Mouse (Mus musculus) urinary bladder, adult 2 months (tissue): ENCODE data around the gene Mt2. TPM values are rescaled to one million over a fixed set of nuclear protein-coding genes. Genes with fewer than 3 reads are reported as not detected.
A peak's percentile ranks its signal among the peaks of the same experiment; 100 is the strongest.

ENCODE experiments used
- DNase-seq: peaks from one replicate; pipeline ENCODE4 v3.0.0; 2022; ENCODE audit warnings: low spot score
- polyA plus RNA-seq: library from polyadenylated mRNA; depleted of rRNA; stranded (reverse); fragments of >200 nt; gene quantifications from 2 replicates; pipeline ENCODE4 v1.2.3, GENCODE M21; 2012; rRNA removed

The Mt2 gene
- polyA plus RNA-seq, 1 experiment: 101 TPM

DNA sequence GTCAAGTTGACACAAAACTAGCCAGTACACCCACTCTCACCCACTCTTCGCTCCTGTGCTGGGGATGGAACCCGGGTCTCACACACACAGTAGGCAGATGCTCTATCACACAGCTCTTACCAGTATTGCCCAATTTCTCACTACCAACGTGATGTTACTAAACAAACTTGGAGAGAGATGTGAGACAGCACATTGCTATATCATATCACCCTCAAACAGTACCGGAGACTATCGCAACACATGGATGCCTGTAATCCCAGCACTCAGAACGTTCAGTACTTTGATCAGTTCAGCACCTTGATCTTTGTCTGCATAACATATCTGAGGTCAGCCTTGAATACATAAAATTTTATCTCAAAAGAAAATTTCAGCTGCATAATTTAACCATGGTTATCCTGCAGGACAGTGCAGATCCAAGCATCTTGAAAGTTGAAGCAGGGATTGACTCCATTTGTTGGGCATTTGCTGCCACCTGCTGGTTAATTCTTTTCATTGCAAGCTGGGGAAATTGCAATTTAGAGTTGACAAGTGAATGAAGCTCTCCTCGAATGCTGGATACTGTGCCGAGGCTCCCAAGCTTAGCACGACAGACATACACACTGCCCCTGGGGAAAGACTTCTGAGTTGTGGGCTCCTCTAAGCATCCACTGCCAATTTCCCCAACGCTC lies 26.9 kb downstream of the Mt2 start:
- DNase-seq: no peak

DNA sequence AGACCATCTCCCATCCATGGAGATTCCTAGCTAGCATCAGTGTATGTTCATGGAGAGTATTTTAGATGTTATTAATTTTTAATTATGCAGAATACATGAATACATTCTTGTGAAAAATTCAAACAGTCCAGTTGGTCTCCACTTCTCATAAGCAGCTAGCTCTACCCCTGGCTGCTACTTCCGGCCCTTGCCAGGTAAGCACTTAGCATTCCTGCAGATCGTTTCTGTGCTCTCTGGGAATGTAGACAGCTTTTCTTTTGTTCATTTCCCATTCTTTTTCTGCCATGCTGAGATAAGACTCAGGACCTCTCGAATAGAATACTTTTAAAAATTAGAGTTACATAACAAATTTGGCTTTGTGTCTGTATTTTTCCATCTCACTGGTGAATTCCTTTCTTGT lies 31.6 kb downstream of the Mt2 start:
- DNase-seq: no peak

DNA sequence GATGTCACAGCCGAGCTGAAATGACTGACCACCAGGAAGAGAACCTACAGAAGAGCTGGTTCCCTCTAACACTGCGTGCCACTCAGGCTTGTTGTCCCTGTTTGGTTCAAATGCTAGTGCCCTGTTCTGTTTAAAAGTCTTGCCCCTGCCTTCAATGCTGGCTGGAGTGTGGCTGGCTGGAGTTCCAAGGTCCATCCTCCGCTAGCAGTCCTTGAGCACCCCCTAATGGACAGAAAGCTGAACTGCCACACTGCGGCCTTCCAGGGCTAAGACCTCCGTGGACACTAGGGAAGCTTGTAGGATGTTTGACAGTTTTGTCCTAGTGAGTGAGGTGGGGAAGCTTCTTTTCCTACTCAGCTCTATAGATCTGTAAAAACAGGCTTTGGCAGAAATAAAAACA lies 33.3 kb downstream of the Mt2 start:
- no peak for DNase-seq

DNA sequence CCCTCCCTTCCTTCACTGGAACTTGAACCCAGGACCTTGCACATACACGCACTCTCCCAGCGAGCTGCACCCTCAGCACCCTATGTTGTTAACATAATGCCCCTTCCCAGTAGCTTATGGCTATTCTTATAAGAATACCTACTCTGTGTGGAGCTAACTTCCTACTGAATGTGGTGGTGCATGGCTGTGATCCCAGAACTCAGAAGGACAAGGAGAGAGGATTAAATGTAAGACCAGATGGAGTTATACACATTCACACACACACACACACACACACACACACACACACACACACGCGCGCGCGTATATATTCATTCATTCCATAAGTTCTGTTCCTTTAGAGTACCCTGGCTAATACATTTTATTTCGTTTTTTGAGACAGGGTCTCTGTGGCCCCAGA lies 33.8 kb downstream of the Mt2 start:
- no peak for DNase-seq

DNA sequence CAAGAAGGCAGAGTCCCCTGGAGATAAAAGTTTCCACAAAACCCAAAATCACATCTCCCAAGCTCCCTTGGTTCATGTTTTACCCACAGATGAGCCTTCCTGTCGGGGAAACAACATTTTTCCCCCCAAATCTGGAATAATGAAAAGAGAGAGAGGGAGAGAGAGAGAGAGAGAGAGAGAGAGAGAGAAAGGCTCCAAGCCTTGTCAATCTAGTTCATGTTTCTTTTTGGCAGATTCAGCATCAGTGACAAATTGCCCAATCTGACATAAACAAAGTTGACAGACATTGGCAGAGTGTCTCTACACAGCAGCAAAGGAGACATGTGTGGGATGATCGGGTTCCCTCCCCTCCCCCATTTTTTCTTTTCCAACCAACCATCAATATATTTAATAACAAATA lies 35.0 kb downstream of the Mt2 start:
- no peak for DNase-seq

DNA sequence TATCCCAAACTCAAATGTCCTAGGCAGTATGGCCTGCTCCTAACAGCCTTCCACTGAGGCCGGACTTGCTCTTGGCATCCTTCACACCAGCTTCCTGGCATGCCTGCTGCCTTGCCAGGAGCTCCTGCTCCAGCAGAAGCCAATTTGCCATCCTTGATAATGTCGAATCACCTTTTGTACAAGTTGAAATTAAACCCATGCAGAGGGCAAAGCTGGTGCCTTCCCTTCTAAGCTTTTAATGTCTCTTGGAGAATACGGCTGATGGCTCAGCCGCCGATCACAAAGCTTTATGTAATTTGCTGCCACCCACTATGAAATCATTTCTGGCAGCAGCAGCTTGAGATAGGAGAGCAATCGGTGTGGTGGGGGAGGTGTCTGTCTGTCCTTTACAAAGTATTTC lies 37.2 kb downstream of the Mt2 start:
- DNase-seq: no peak

DNA sequence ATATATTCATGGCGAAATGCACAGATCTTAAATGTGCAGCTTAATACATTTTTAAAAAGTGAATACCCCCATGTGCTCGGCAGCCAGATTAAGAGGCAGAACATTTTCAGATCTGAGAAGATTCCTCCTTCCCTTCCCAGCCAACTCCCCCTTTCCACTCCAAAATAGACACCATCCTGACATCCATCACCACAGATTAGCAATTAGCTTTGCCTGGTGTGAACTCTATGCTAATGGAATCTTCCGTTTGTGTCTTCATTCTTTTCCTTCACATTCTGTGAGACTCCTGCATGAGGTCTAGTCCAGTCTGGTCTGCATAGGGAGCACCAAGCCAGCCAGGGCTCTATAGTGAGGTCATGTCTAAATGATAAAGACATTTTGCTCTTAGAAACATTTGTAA lies 37.8 kb downstream of the Mt2 start:
- DNase-seq: no peak

DNA sequence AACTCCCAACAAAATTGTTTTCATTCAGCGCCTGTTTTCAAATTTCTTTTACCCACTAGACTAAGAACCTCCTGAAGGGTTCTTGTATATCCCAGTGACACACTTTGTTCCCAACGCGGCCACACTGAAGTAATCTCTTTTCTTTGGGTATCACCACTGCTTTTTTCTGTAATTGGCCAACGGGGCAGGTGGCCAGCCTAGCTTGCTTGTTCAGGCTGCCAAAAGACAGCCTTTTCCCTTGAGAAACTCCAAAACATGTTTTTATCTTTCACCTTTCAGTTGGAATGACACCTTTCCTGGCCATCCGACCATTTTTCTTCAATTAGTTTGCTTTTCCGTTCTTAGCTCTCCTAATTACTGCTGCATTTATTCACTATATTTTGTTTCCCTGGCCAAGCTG lies 41.4 kb downstream of the Mt2 start:
- no peak for DNase-seq

DNA sequence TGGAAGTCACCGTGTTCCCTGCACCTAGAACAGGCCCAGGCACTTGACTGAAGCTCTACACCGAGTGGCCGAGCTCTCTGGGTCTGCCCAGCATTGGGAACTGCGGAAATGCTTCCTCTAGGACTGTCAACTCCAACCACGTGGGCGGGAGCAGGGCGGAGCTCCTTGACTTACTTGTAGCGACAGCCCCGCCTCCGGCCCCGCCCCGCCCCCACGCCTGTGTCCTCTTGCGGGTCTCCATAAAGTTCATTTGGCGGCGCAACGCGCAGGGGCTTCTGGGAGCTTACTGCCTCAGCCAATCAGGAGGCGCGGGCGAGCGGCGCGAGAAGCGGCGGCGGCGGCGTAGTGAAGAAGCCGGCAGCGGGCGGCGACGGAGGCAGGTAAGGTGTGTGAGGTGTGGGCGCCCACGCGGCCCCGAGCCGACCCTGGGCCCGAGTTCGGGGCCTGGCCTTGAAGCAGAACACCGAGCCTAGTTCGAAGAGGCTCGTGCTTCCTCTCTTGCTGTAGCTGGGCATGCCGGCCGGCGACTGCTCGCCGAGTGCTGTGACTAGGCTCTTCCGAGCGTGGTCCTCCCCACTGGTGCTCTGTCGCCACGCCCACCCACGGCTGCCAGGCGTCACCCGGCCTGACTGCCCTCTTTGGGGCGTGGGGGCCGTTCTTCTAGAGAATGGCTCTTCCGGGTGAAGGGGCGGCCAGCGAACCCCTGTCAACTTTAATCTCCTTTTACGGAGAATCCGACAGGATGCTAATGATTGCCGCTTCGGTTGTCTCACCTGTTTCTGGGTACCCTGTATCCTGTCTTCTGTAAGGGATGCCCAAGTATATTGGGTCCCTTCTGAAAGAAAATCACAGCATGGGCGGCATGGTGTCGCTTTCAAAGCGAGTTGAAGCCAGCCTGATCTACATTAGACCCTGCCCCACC lies 42.0 kb downstream of the Mt2 start, which contains the start of gene Nup93:
Gene Nup93, plus strand, starts transcription at position 313 of the 922 bp plus-strand sequence.
- peak; percentile 91 for DNase-seq

Other genes starting within 250 kb of the Mt2 start
- 83.0 and 90.3 TPM in 2 replicates for gene Amfr, start 159.8 kb upstream of the Mt2 start, polyA plus RNA-seq
- 28.9 and 30.5 TPM in 2 replicates for gene Nudt21, start 135.6 kb upstream of the Mt2 start, polyA plus RNA-seq
- 15.7 and 15.9 TPM in 2 replicates for gene Ogfod1, start 135.5 kb upstream of the Mt2 start, polyA plus RNA-seq
- 28.8 and 31.8 TPM in 2 replicates for gene Bbs2, start 73.7 kb upstream of the Mt2 start, polyA plus RNA-seq
- gene Mt4, start 35.5 kb upstream of the Mt2 start, polyA plus RNA-seq: not detected in 2 replicates
- 1.6 and 3.5 TPM in 2 replicates for gene Mt3, start 20.1 kb upstream of the Mt2 start, polyA plus RNA-seq
- 256 and 257 TPM in 2 replicates for gene Mt1, start 6.4 kb downstream of the Mt2 start, polyA plus RNA-seq
- 32.1 and 36.8 TPM in 2 replicates for gene Nup93, start 41.9 kb downstream of the Mt2 start, polyA plus RNA-seq
- 0.21 TPM in 2 replicates for gene Slc12a3, start 156.5 kb downstream of the Mt2 start, polyA plus RNA-seq
- gene Herpud1, start 213.8 kb downstream of the Mt2 start, polyA plus RNA-seq: 325 and 330 TPM in 2 replicates